Comparison of ENCODE assay signal across 22 mouse cellular contexts in genomic region chr11:43452266-43452665, GRCm38 (mm10). TPM values are rescaled to one million over a fixed set of nuclear protein-coding genes. Genes with fewer than 3 reads are reported as not detected.
DNase-seq lines count a peak whose midpoint lies in the region; ATAC-seq and TF ChIP-seq lines count a peak whose summit lies in the region.
"Had no signal": no experiment of that assay in that cellular context is flagged by ENCODE, and none has a peak within 500 bp of the region (broad histone marks: within the 10 kb centered on the region; RNA-seq: fewer than 3 reads in every experiment).

No protein-coding gene starts in this region.

- ATAC-seq in heart, embryonic 12.5 days (ENCODE audit: insufficient number of reproducible peaks, low FRiP score), result no peak
- ATAC-seq in liver, embryonic 14.5 days (ENCODE audit: insufficient read depth), result no peak
- no peak for ATAC-seq in liver, embryonic 12.5 days
- ATAC-seq: midbrain, embryonic 13.5 days had no signal

- H3K4me3 ChIP-seq in heart, adult 2 months, result no peak overlapping the region
- no peak overlapping the region for H3K4me3 ChIP-seq in heart, embryonic 12.5 days
- H3K4me3 ChIP-seq in liver, embryonic 14.5 days (ENCODE audit: insufficient read depth in 1 of 2, low read depth in 2 of 2, low read length in 2 of 2), result no peak overlapping the region
- H3K4me3 ChIP-seq in liver, embryonic 12.5 days, result no peak overlapping the region
- H3K4me3 ChIP-seq: embryonic facial prominence, embryonic 15.5 days; forebrain, embryonic 10.5 days; liver, embryonic 15.5 days; midbrain, embryonic 13.5 days had no signal

- WGBS in heart, adult 2 months, result 60% methylated on average over 2 of the region's 2 CpGs
- WGBS in heart, embryonic 12.5 days, result 61% methylated on average over 2 of the region's 2 CpGs
- 50% methylated on average over 2 of the region's 2 CpGs for WGBS in liver, embryonic 14.5 days (ENCODE audit: insufficient replicate concordance)
- 59% methylated on average over 2 of the region's 2 CpGs for WGBS in liver, embryonic 12.5 days (ENCODE audit: insufficient replicate concordance)

- H3K9ac ChIP-seq in heart, adult 2 months (ENCODE audit: low read depth, low read length), result no peak overlapping the region
- H3K9ac ChIP-seq in heart, embryonic 12.5 days, result no peak overlapping the region
- H3K9ac ChIP-seq in liver, embryonic 14.5 days (replicated peaks), result no peak overlapping the region
- H3K9ac ChIP-seq in liver, embryonic 12.5 days, result no peak overlapping the region
- H3K9ac ChIP-seq: embryonic facial prominence, embryonic 15.5 days; liver, embryonic 15.5 days; midbrain, embryonic 13.5 days had no signal

- no peak overlapping the region for H3K27ac ChIP-seq in heart, adult 2 months
- no peak overlapping the region for H3K27ac ChIP-seq in heart, embryonic 12.5 days (ENCODE audit: poor library complexity, severe bottlenecking)
- no peak overlapping the region for H3K27ac ChIP-seq in liver, embryonic 14.5 days
- no peak overlapping the region for H3K27ac ChIP-seq in liver, embryonic 12.5 days
- H3K27ac ChIP-seq: embryonic facial prominence, embryonic 15.5 days; forebrain, embryonic 10.5 days; liver, embryonic 15.5 days; midbrain, embryonic 13.5 days had no signal

- H3K79me2 ChIP-seq in heart, adult 2 months (replicated peaks; ENCODE audit: control insufficient read depth, insufficient read depth, low read length), result no peaks in the 10 kb centered on the region

- TF ChIP-seq EP300 in heart, adult 2 months (IDR thresholded peaks at IDR 0.05; ENCODE audit: insufficient read depth, low read depth, low read length), result no peak
- no peak for TF ChIP-seq EP300 in liver, embryonic 14.5 days (IDR thresholded peaks at IDR 0.05; ENCODE audit: low read depth)

- H3K4me1 ChIP-seq in heart, adult 2 months (ENCODE audit: control insufficient read depth, insufficient read depth, low read length), result no peaks in the 10 kb centered on the region
- H3K4me1 ChIP-seq in heart, embryonic 12.5 days (replicated peaks), result no peaks in the 10 kb centered on the region
- no peaks in the 10 kb centered on the region for H3K4me1 ChIP-seq in liver, embryonic 14.5 days (replicated peaks; ENCODE audit: control insufficient read depth in 2 of 2, insufficient read depth in 2 of 2, low read length in 1 of 2)
- no peaks in the 10 kb centered on the region for H3K4me1 ChIP-seq in liver, embryonic 12.5 days
- H3K4me1 ChIP-seq: embryonic facial prominence, embryonic 15.5 days; forebrain, embryonic 10.5 days; liver, embryonic 15.5 days; midbrain, embryonic 13.5 days had no signal

- peak; percentile 67 for TF ChIP-seq CTCF in heart, adult 2 months (IDR thresholded peaks at IDR 0.05)
- peak; percentile 6; the same call in 1 of the 2 replicates for TF ChIP-seq CTCF in liver, embryonic 14.5 days (IDR thresholded peaks at IDR 0.05; ENCODE audit: low read depth)
- TF ChIP-seq CTCF in brain, embryonic 14.5 days (IDR thresholded peaks at IDR 0.05; ENCODE audit: borderline replicate concordance, extremely low read depth, insufficient read depth, insufficient read length), result no peak

- DNase-seq in heart, adult 2 months, result no peak
- DNase-seq in liver, embryonic 14.5 days (ENCODE audit: low read depth in 3 of 3, low spot score in 3 of 3), result no peak
- peak; percentile 18 for DNase-seq in A20 (ENCODE audit: low read depth, low spot score)
- DNase-seq in brain, embryonic 14.5 days (ENCODE audit: low read depth), result peak; percentile 18
- no peak for DNase-seq in frontal cortex, postnatal 14 days (ENCODE audit: low spot score in 2 of 2)
- DNase-seq: adrenal gland, adult 8-10 months; cerebellum, adult 2 months; heart, postnatal 4 days; kidney, adult 8-10 months; kidney, postnatal 36 days; layer of hippocampus, postnatal 36 days; left cerebral cortex, postnatal 4 days; lung, postnatal 4 days; right cerebral cortex, postnatal 4 days had no signal

- no peak overlapping the region for H3K4me2 ChIP-seq in heart, embryonic 12.5 days
- H3K4me2 ChIP-seq in liver, embryonic 14.5 days (ENCODE audit: low read depth), result no peak overlapping the region
- H3K4me2 ChIP-seq in liver, embryonic 12.5 days, result no peak overlapping the region
- H3K4me2 ChIP-seq: embryonic facial prominence, embryonic 15.5 days; heart, embryonic 11.5 days; liver, embryonic 15.5 days; midbrain, embryonic 13.5 days had no signal

- no peaks in the 10 kb centered on the region for H3K9me3 ChIP-seq in heart, embryonic 12.5 days (replicated peaks)
- H3K9me3 ChIP-seq in liver, embryonic 14.5 days (ENCODE audit: control insufficient read depth, low read length), result no peaks in the 10 kb centered on the region
- no peaks in the 10 kb centered on the region for H3K9me3 ChIP-seq in liver, embryonic 12.5 days (replicated peaks)
- H3K9me3 ChIP-seq: embryonic facial prominence, embryonic 15.5 days; forebrain, embryonic 10.5 days; liver, embryonic 15.5 days; midbrain, embryonic 13.5 days had no signal

- no peaks in the 10 kb centered on the region for H3K27me3 ChIP-seq in heart, adult 2 months (ENCODE audit: control insufficient read depth, insufficient read depth, low read length)
- no peaks in the 10 kb centered on the region for H3K27me3 ChIP-seq in heart, embryonic 12.5 days (replicated peaks)
- no peaks in the 10 kb centered on the region for H3K27me3 ChIP-seq in liver, embryonic 14.5 days (ENCODE audit: control insufficient read depth, insufficient read depth, low read length)
- no peaks in the 10 kb centered on the region for H3K27me3 ChIP-seq in liver, embryonic 12.5 days (replicated peaks)
- H3K27me3 ChIP-seq: embryonic facial prominence, embryonic 15.5 days; liver, embryonic 15.5 days; midbrain, embryonic 13.5 days had no signal

- TF ChIP-seq POLR2A in heart, adult 2 months (IDR thresholded peaks at IDR 0.05; ENCODE audit: insufficient read depth, low read depth, low read length), result no peak
- TF ChIP-seq POLR2A in brain, embryonic 14.5 days (IDR thresholded peaks at IDR 0.05; ENCODE audit: borderline replicate concordance, extremely low read depth, insufficient read depth, insufficient read length, poor library complexity, severe bottlenecking), result no peak

- no peaks in the 10 kb centered on the region for H3K36me3 ChIP-seq in heart, adult 2 months (ENCODE audit: control insufficient read depth, insufficient read depth, low read length)
- peaks cover 5% of the 10 kb centered on the region for H3K36me3 ChIP-seq in heart, embryonic 12.5 days
- 0 out of 2 replicates have a peak, but pooled peaks cover 1% of the 10 kb centered on the region for H3K36me3 ChIP-seq in liver, embryonic 14.5 days (replicated peaks; ENCODE audit: control insufficient read depth, insufficient read depth, low read depth)
- H3K36me3 ChIP-seq in liver, embryonic 12.5 days, result peaks cover 5% of the 10 kb centered on the region

- intact Hi-C loops in heart, adult 2 months (cut with DNase I), result loop anchor here (1.0 to 5.0 kb wide), 2 partner anchors 40 to 135 kb away; partner anchors contain the start of gene 4933415A04Rik

RNA-seq across cellular contexts. Expression of gene Slu7, which starts 18.7 kb away (rescaled TPM):
- total RNA-seq in heart, adult 2 months (2021), result 10 to 100 TPM; 27.2 to 27.8 TPM
- 3.8 and 4.7 TPM in 2 replicates for polyA plus RNA-seq in heart, adult 2 months (2012; rRNA removed)
- 42.1 and 44.3 TPM in 2 replicates for polyA plus RNA-seq in heart, embryonic 12.5 days (2016; fragmentation: Nextera tagmentation; extraction: Ambion mirVana)
- 2.1 and 4.9 TPM in 2 replicates for polyA plus RNA-seq in liver, embryonic 14.5 days (2012; rRNA removed)
- polyA plus RNA-seq in liver, embryonic 14.5 days (2014; fragmentation: Nextera tagmentation; extraction: Ambion mirVana), result 20.8 and 24.1 TPM in 2 replicates
- polyA plus RNA-seq in liver, embryonic 12.5 days (2016; fragmentation: Nextera tagmentation; extraction: Ambion mirVana), result 31.6 and 32.3 TPM in 2 replicates
- polyA plus RNA-seq in brain, embryonic 14.5 days (2012; rRNA removed), result 7.9 and 17.1 TPM in 2 replicates

RNA-seq across cellular contexts. Expression of gene C1qtnf2, which starts 21.8 kb away (rescaled TPM):
- 1 to 10 TPM; 4.7 to 5.3 TPM for total RNA-seq in heart, adult 2 months (2021)
- 7.8 and 10.8 TPM in 2 replicates for polyA plus RNA-seq in heart, adult 2 months (2012; rRNA removed)
- 2.0 TPM in 2 replicates for polyA plus RNA-seq in heart, embryonic 12.5 days (2016; fragmentation: Nextera tagmentation; extraction: Ambion mirVana)
- 0.18 and 0.41 TPM in 2 replicates for polyA plus RNA-seq in liver, embryonic 14.5 days (2012; rRNA removed)
- 0.20 and 0.32 TPM in 2 replicates for polyA plus RNA-seq in liver, embryonic 14.5 days (2014; fragmentation: Nextera tagmentation; extraction: Ambion mirVana)
- 0.29 and 0.42 TPM in 2 replicates for polyA plus RNA-seq in liver, embryonic 12.5 days (2016; fragmentation: Nextera tagmentation; extraction: Ambion mirVana)
- polyA plus RNA-seq in brain, embryonic 14.5 days (2012; rRNA removed), result 5.0 and 7.2 TPM in 2 replicates
- total RNA-seq: neutrophil, adult 5-6 weeks had no signal

RNA-seq across cellular contexts. Expression of gene Pttg1, which starts 26.2 kb away (rescaled TPM):
- total RNA-seq in heart, adult 2 months (2021), result 10 to 100 TPM; 74.8 to 84.5 TPM
- 55.5 and 80.9 TPM in 2 replicates for polyA plus RNA-seq in heart, adult 2 months (2012; rRNA removed)
- 117 and 121 TPM in 2 replicates for polyA plus RNA-seq in heart, embryonic 12.5 days (2016; fragmentation: Nextera tagmentation; extraction: Ambion mirVana)
- polyA plus RNA-seq in liver, embryonic 14.5 days (2012; rRNA removed), result 24.9 and 35.0 TPM in 2 replicates
- polyA plus RNA-seq in liver, embryonic 14.5 days (2014; fragmentation: Nextera tagmentation; extraction: Ambion mirVana), result 51.0 and 58.2 TPM in 2 replicates
- 57.5 and 63.6 TPM in 2 replicates for polyA plus RNA-seq in liver, embryonic 12.5 days (2016; fragmentation: Nextera tagmentation; extraction: Ambion mirVana)
- polyA plus RNA-seq in brain, embryonic 14.5 days (2012; rRNA removed), result 22.7 and 31.9 TPM in 2 replicates

Comparison
In these comparisons a context has a peak if more than half of its experiments do, and no peak if none do; other contexts are left out.
1. DNase-seq: peak in A20 (single experiment) and brain, embryonic 14.5 days (single experiment); none in heart, adult 2 months (0 of 2), liver, embryonic 14.5 days (0 of 3) and frontal cortex, postnatal 14 days (0 of 2).